Mouse (Mus musculus) heart, adult 2 months (tissue): Measurements from ENCODE around the gene Man1a2. TPM values are rescaled to one million over a fixed set of nuclear protein-coding genes. Genes with fewer than 3 reads are reported as not detected.

Source experiments
- DNase-seq, 2 experiments: peaks; one replicate each; pipeline ENCODE4 v3.0.0; 2021
- H3K27ac ChIP-seq: fragments of 200-600 bp; 2 replicates; pipeline ENCODE4 v1.8.1; 2022
- H3K27me3 ChIP-seq: fragments of 200-500 bp; 2 replicates; pipeline ENCODE4 v1.6.1; 2012; ENCODE audit warnings: mild to moderate bottlenecking, low read length, inconsistent platforms, mixed read lengths; ENCODE audit not compliant: control insufficient read depth, insufficient read depth
- H3K36me3 ChIP-seq: fragments of 200-500 bp; 2 replicates; pipeline ENCODE4 v1.6.1; 2012; ENCODE audit warnings: low read length, inconsistent platforms; ENCODE audit not compliant: control insufficient read depth, insufficient read depth
- H3K4me1 ChIP-seq: fragments of 200-500 bp; 2 replicates; pipeline ENCODE4 v1.6.1; 2011; ENCODE audit warnings: low read length; ENCODE audit not compliant: control insufficient read depth, insufficient read depth
- H3K4me3 ChIP-seq: fragments of 200-600 bp; 2 replicates; pipeline ENCODE4 v1.8.1; 2022
- H3K79me2 ChIP-seq: fragments of 200-500 bp; replicated peaks from 2 replicates; pipeline ENCODE4 v1.6.1; 2012; ENCODE audit warnings: mild to moderate bottlenecking, inconsistent platforms, low read length, moderate library complexity, mixed read lengths; ENCODE audit not compliant: control insufficient read depth, insufficient read depth
- H3K9ac ChIP-seq: fragments of 200-500 bp; 2 replicates; pipeline ENCODE4 v1.6.1; 2012; ENCODE audit warnings: low read depth, mild to moderate bottlenecking, control low read depth, inconsistent platforms, low read length, mixed read lengths
- CTCF ChIP-seq: fragments of 200-600 bp; IDR thresholded peaks from 2 replicates; pipeline ENCODE4 v1.8.1; 2022; ENCODE audit warnings: antibody characterized with exemption, mild to moderate bottlenecking, moderate library complexity
- EP300 ChIP-seq: fragments of 200-500 bp; IDR thresholded peaks from 2 replicates; pipeline ENCODE4 v1.6.1; 2011; ENCODE audit warnings: low read depth, low read length, control low read depth; ENCODE audit not compliant: insufficient read depth
- POLR2A ChIP-seq: fragments of 200-500 bp; IDR thresholded peaks from 2 replicates; pipeline ENCODE4 v1.6.1; 2011; ENCODE audit warnings: mild to moderate bottlenecking, low read depth, low read length, control low read depth; ENCODE audit not compliant: insufficient read depth
- WGBS: fragments of 180-500 bp; shearing (Covaris S2); methylation state at CpG from one replicate; pipeline ENCODE4 v1.1.7; 2018; 5-methylcytosine and 5-hydroxymethylcytosine counted together
- intact Hi-C: fragments of 180-260 bp; cut with DNase I; formaldehyde crosslinking; loops from one replicate; pipeline ENCODE4 v1.15.1; 2025
- polyA plus RNA-seq: library from polyadenylated mRNA; depleted of rRNA; stranded (reverse); fragments of >200 nt; gene quantifications from 2 replicates; pipeline ENCODE4 v1.2.3, GENCODE M21; 2012
- total RNA-seq, 2 experiments: library from RNA; stranded (reverse); gene quantifications; 2 replicates each; pipeline ENCODE4 v1.2.3; 2021

Gene Man1a2
- total and polyA plus RNA-seq, 3 experiments = 3.8 to 49.8 (median 48.0) TPM

- no peak for DNase-seq
- H3K4me3 ChIP-seq = no peak overlapping the region
- no peaks in the 10 kb centered on the region for H3K79me2 ChIP-seq
- H3K4me1 ChIP-seq = no peaks in the 10 kb centered on the region
- H3K9ac ChIP-seq = no peak overlapping the region
- WGBS = 84% methylated on average over 11 of the region's 11 CpGs
- no peaks in the 10 kb centered on the region for H3K36me3 ChIP-seq
- H3K27ac ChIP-seq = no peak overlapping the region
- no peaks in the 10 kb centered on the region for H3K27me3 ChIP-seq
- intact Hi-C loops = no loop called here
- no peak for TF ChIP-seq CTCF
Measured at GRCm38 (mm10) chr3:100725960-100726674, 40.8 kb upstream of the Man1a2 start.

GRCm38 (mm10) chr3:100720786-100721300, 35.5 kb upstream of the Man1a2 start:
- intact Hi-C loops = no loop called here
- no peaks in the 10 kb centered on the region for H3K79me2 ChIP-seq
- H3K36me3 ChIP-seq = no peaks in the 10 kb centered on the region
- no peaks in the 10 kb centered on the region for H3K27me3 ChIP-seq
- no peaks in the 10 kb centered on the region for H3K4me1 ChIP-seq
- 96% methylated on average over 5 of the region's 5 CpGs for WGBS
- H3K4me3 ChIP-seq = no peak overlapping the region
- TF ChIP-seq EP300 (no peak), CTCF (no peak), POLR2A (no peak)
- no peak overlapping the region for H3K27ac ChIP-seq
- no peak for DNase-seq
- H3K9ac ChIP-seq = no peak overlapping the region

GRCm38 (mm10) chr3:100716241-100716640, 30.9 kb upstream of the Man1a2 start:
- no peak overlapping the region for H3K4me3 ChIP-seq
- intact Hi-C loops = no loop called here
- H3K27me3 ChIP-seq = no peaks in the 10 kb centered on the region
- H3K27ac ChIP-seq = no peak overlapping the region
- WGBS = 44% methylated on average over 7 of the region's 7 CpGs
- TF ChIP-seq EP300 (no peak), POLR2A (no peak), CTCF (no peak)
- no peaks in the 10 kb centered on the region for H3K36me3 ChIP-seq
- H3K9ac ChIP-seq = no peak overlapping the region
- no peaks in the 10 kb centered on the region for H3K79me2 ChIP-seq
- DNase-seq = no peak
- H3K4me1 ChIP-seq = no peaks in the 10 kb centered on the region

- TF ChIP-seq CTCF (no peak), EP300 (no peak), POLR2A (no peak)
- no peaks in the 10 kb centered on the region for H3K4me1 ChIP-seq
- no peak overlapping the region for H3K4me3 ChIP-seq
- no peaks in the 10 kb centered on the region for H3K79me2 ChIP-seq
- DNase-seq = no peak
- no peak overlapping the region for H3K9ac ChIP-seq
- H3K27me3 ChIP-seq = no peaks in the 10 kb centered on the region
- H3K27ac ChIP-seq = no peak overlapping the region
- H3K36me3 ChIP-seq = no peaks in the 10 kb centered on the region
- WGBS = 44% methylated on average over 4 of the region's 4 CpGs
- intact Hi-C loops = no loop called here
Measured at GRCm38 (mm10) chr3:100715367-100715766, 30.1 kb upstream of the Man1a2 start.

- Histone ChIP-seq H3K9ac (no peak overlapping the region), H3K79me2 (no peaks in the 10 kb centered on the region), H3K27me3 (no peaks in the 10 kb centered on the region), H3K4me1 (no peaks in the 10 kb centered on the region), H3K4me3 (no peak overlapping the region), H3K27ac (no peak overlapping the region), H3K36me3 (no peaks in the 10 kb centered on the region)
- no peak for TF ChIP-seq POLR2A
- no peak for TF ChIP-seq EP300
- no peak for TF ChIP-seq CTCF
- WGBS = 74% methylated on average over 11 of the region's 11 CpGs
- DNase-seq = no peak
- intact Hi-C loops = no loop called here
Measured at GRCm38 (mm10) chr3:100713142-100714005, 28.1 kb upstream of the Man1a2 start.

GRCm38 (mm10) chr3:100712140-100712539, 26.8 kb upstream of the Man1a2 start:
- intact Hi-C loops = no loop called here
- WGBS = 45% methylated on average over 7 of the region's 7 CpGs

More at GRCm38 (mm10) chr3:100712140-100712539, 26.8 kb upstream of the Man1a2 start:
- no peak for DNase-seq
- H3K27me3 ChIP-seq = no peaks in the 10 kb centered on the region
- no peak for TF ChIP-seq EP300
- no peak for TF ChIP-seq POLR2A
- TF ChIP-seq CTCF = no peak
- no peak overlapping the region for H3K9ac ChIP-seq
- no peak overlapping the region for H3K4me3 ChIP-seq
- no peaks in the 10 kb centered on the region for H3K4me1 ChIP-seq
- no peak overlapping the region for H3K27ac ChIP-seq
- no peaks in the 10 kb centered on the region for H3K36me3 ChIP-seq
- H3K79me2 ChIP-seq = no peaks in the 10 kb centered on the region
